Mouse (Mus musculus) lung, adult 2 months (tissue): Measurements from ENCODE around the gene Rai1. TPM values are rescaled to one million over a fixed set of nuclear protein-coding genes. Genes with fewer than 3 reads are reported as not detected.

Source experiments
- DNase-seq: peaks from one replicate; pipeline ENCODE4 v3.0.0; 2022
- H3K4me1 ChIP-seq: fragments of 200-500 bp; 2 replicates; pipeline ENCODE4 v1.6.1; 2011; ENCODE audit warnings: low read length; ENCODE audit not compliant: control insufficient read depth, insufficient read depth
- H3K4me3 ChIP-seq: fragments of 200-500 bp; replicated peaks from 2 replicates; pipeline ENCODE3; 2011; ENCODE audit warnings: low read depth, mild to moderate bottlenecking, control low read depth, low read length; ENCODE audit errors: extremely low read depth
- CTCF ChIP-seq: fragments of 200-500 bp; IDR thresholded peaks from 2 replicates; pipeline ENCODE4 v1.5.1; 2011; ENCODE audit warnings: mild to moderate bottlenecking, low read length, control low read depth; ENCODE audit not compliant: insufficient read depth
- POLR2A ChIP-seq: fragments of 200-500 bp; IDR thresholded peaks from 2 replicates; pipeline ENCODE4 v1.6.1; 2011; ENCODE audit warnings: low read depth, mild to moderate bottlenecking, control low read depth, low read length, borderline replicate concordance; ENCODE audit errors: extremely low read depth
- WGBS: fragments of 180-500 bp; shearing (Covaris S2); methylation state at CpG from one replicate; pipeline ENCODE4 v1.1.7; 2018; 5-methylcytosine and 5-hydroxymethylcytosine counted together
- polyA plus RNA-seq: library from polyadenylated mRNA; depleted of rRNA; stranded (reverse); fragments of >200 nt; gene quantifications from 2 replicates; pipeline ENCODE4 v1.2.3, GENCODE M21; 2012; rRNA removed

Gene Rai1
- polyA plus RNA-seq, 1 experiment, result 47.3 TPM

DNA sequence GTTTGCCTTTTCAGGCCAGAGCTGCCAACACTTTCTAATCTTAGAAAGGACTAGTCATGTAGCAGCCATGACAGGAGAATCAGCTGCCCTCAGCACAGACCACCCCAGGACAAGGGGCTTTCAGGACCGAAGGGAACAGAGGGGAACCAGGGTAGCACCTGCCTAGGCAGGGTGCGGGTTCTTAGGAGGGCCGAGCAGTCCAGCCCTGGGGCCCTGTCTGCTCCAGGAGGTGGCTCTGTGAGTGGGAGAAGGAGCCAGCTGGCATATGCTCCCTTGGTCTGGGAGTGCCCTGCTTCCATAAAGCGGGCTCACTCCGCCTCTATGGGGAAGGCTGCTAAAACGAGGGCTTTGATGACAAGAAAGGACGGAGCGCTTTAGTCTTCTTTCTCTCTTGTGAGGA lies 128.4 kb downstream of the Rai1 start:
- no peak for DNase-seq
- TF ChIP-seq POLR2A, result no peak
- no peak for TF ChIP-seq CTCF
- no peak overlapping the region for H3K4me3 ChIP-seq
- no peaks in the 10 kb centered on the region; the same call in 1 of the 2 replicates for H3K4me1 ChIP-seq
- 57% methylated on average over 8 of the region's 8 CpGs for WGBS

DNA sequence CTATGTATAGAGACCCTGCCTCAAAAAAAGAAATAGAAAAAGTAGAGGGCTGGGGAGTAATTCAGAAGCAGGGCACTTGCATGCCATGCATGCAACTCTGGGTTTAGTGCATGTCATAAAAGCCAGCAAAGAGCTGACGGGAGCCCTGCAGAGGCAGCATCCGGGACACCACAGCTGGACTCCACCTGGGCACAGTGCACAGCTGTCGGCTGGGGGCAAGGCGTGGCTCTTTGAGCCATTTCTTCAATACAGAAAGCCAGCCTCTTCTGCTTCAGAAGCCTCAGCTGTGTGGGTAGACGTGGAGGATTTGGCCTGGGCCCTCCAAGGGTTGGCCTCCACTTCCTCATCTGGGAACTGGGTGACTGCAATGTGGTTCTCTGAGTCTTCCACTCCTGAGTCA lies 130.5 kb downstream of the Rai1 start:
- DNase-seq, result no peak
- Histone ChIP-seq H3K4me1 (no peaks in the 10 kb centered on the region; the same call in 1 of the 2 replicates), H3K4me3 (no peak overlapping the region)
- WGBS, result 87% methylated on average over 5 of the region's 5 CpGs
- TF ChIP-seq POLR2A, result no peak

DNA sequence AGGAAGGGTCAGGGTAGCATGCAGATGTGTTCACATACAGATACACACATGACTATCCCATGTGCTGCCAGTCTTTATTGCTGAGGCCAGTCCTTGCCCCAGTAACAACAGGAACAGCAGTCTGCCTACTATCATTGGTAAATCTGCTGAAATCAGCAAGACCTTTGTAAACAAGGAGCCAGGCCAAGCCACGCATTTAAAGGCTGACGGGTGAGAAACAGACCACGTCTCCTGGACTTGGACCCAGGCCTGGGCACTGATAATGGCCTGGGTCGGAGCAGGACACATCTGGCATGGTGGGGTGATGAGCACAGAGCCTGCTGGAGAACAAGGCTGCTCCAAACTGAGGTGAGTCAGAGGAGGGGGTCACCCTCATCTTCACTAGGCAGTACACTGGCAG lies 135.7 kb downstream of the Rai1 start:
- Histone ChIP-seq H3K4me3 (no peak overlapping the region), H3K4me1 (no peaks in the 10 kb centered on the region)
- 75% methylated on average over 4 of the region's 4 CpGs for WGBS
- DNase-seq, result no peak
- no peak for TF ChIP-seq CTCF
- TF ChIP-seq POLR2A, result no peak

DNA sequence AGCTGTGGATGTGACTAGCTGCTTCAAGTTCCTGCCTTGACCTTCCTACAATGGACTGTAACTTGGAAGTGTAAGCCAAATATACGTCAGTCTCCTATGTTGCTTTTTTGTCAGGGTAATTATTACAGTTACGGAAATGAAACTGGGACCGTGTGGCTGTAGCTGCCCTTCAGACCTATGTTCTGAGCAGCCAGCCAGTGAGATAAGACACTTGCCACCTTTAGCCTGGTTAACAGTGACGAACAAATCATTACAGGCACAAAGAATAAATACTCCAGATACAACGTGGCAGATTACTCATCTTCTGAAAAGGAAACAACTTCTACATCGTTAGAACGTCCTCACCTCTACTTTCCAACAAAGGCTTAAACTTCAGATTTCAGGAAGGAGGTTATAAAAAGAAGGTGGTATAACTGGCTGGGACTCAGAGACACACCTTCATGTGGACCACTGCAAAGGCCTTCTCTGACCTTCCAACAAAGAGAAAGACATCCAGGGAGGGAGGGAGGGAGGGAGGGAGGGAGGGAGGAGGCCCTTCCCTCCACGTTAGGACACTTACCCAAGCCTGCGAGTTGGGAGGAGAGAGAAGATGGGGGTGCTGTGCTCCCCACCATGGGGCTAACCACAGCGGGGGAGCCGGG lies 139.8 kb downstream of the Rai1 start:
- no peak for DNase-seq
- H3K4me1 ChIP-seq, result no peaks in the 10 kb centered on the region
- H3K4me3 ChIP-seq, result no peak overlapping the region
- WGBS, result 66% methylated on average over 11 of the region's 11 CpGs
- no peak for TF ChIP-seq POLR2A
- TF ChIP-seq CTCF, result no peak

DNA sequence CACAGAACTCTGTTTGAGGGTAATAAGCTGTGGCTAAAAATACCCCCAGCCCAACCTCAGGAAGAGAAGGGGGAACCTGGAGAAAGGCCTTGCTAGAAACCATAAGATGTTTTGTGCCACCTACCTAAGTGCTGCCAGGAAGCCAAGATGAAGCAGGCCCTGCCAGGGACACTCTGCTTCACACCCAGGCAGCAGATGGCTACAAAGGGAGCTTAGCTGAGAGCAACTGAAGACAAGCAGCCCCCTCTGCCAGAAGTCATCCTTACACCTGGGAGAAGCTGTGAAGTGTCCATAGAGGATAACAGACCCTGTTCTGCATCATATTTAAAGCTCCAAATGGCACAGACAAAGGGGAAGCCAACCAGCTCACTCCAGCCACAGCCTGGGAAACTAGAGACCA lies 141.3 kb downstream of the Rai1 start:
- DNase-seq, result no peak
- H3K4me1 ChIP-seq, result no peaks in the 10 kb centered on the region
- TF ChIP-seq POLR2A (no peak), CTCF (no peak)
- no peak overlapping the region for H3K4me3 ChIP-seq

DNA sequence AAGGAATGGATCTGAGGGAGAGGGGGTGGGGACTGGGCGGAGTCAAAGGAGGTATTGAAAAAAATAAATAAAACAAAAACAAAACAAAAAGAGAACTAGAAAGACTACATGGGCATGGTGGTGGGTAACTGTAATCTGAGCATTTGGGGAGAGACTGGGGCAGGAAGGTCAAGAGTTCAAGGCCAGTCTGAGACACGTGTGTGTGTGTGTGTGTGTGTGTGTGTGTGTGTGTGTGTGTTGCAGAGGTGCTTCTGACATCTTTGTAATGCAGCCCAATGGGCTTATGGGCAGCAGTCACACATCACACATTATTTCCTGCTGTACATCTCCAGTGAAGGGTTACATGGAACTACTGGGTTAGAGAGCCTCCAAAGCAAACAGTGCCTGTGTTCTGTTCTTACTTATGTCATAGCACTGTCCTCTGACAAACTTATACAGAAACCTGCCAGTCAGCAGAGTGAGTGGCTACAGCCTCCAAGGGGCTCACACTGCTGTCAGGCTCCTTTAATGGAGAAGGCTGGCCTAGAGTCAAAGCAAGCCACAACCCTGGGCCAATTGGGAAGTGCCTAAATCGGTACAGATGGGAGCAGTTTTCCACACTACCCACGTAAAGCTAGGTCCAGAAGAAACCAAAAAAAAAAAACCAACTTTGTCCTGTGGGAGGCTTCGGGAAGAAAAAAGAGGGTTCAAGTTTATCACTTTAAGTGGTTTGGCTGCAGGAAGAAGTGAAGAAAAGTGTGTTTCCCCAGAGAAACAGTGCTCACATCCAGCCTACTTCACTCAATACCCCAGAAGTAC lies 143.1 kb downstream of the Rai1 start:
- no peaks in the 10 kb centered on the region for H3K4me1 ChIP-seq
- TF ChIP-seq POLR2A (no peak), CTCF (no peak)
- no peak for DNase-seq
- 47% methylated on average over 5 of the region's 5 CpGs for WGBS
- H3K4me3 ChIP-seq, result no peak overlapping the region

Other genes with a start within 250 kb of the Rai1 start
- 21.2 and 21.5 TPM in 2 replicates for gene Med9, start 156.8 kb upstream of the Rai1 start, polyA plus RNA-seq
- gene Rasd1, start 140.1 kb upstream of the Rai1 start, polyA plus RNA-seq, result 3.0 and 4.3 TPM in 2 replicates
- gene Pemt, start 58.5 kb upstream of the Rai1 start, polyA plus RNA-seq, result 6.4 and 7.0 TPM in 2 replicates
- 206 and 236 TPM in 2 replicates for gene Srebf1, start 117.6 kb downstream of the Rai1 start, polyA plus RNA-seq
- 98.4 and 99.3 TPM in 2 replicates for gene Tom1l2, start 247.9 kb downstream of the Rai1 start, polyA plus RNA-seq
- gene Drc3, start 248.3 kb downstream of the Rai1 start, polyA plus RNA-seq, result 10.9 and 17.7 TPM in 2 replicates